Mouse (Mus musculus) brain, embryonic 14.5 days (tissue): ENCODE measurements at regions not wholly inside any gene's neighbourhood (a gene's known extent, or its start where the extent isn't known, plus 50 kb on each side); places are given as distances from the start of the nearest gene placed in this dataset.

ENCODE experiments used
- CTCF ChIP-seq: fragments of 200-500 bp; IDR thresholded peaks from 2 replicates; pipeline ENCODE4 v1.5.1; 2012; ENCODE audit warnings: inconsistent platforms, mild to moderate bottlenecking, moderate library complexity, borderline replicate concordance; ENCODE audit not compliant: insufficient read depth, insufficient read length; ENCODE audit errors: extremely low read depth
- POLR2A ChIP-seq: fragments of 200-500 bp; IDR thresholded peaks from 2 replicates; pipeline ENCODE4 v1.6.1; 2012; ENCODE audit warnings: mild to moderate bottlenecking, inconsistent platforms, borderline replicate concordance; ENCODE audit not compliant: poor library complexity, insufficient read depth, insufficient read length, severe bottlenecking; ENCODE audit errors: extremely low read depth

DNA sequence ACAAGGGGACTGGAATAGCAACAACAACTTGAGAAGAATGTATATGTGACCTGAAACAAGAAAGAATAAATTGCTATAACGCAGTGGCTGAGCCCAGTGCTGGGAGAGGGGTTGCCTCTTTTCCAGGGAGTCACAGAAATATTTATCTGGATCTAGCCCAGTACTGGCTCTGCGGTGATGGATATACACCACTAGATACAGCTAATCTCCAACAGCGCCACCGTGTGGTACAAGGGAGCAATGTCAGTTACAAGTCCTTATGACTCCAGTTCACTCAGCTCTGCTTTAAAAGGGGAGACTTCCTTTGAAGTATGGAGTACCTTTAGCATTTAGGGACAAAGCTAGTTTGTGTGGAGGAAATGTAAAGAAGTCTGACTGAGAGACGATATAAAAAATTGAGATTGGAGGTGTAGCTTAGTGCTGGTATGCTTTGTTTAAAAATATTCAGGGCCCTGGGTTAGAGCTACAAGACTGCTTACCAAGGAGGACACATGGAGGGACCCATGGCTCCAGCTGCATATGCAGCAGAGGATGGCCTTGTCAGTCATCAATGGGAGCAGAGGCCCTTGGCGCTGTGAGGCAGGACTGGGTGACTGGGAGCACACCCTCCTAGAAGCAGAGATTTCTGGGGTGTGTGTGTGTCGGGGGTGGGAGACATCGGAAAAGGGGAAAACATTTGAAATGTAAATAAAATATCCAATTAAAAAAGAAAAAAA, 97.6 kb upstream of the Stxbp6 start:
- no peak for TF ChIP-seq POLR2A
- peak; percentile 82; the same call in 1 of the 2 replicates for TF ChIP-seq CTCF
